Mouse (Mus musculus) left cerebral cortex, postnatal 25 days (tissue): ENCODE data around the gene Hist1h3g. TPM values are rescaled to one million over a fixed set of nuclear protein-coding genes. Genes with fewer than 3 reads are reported as not detected.
"Not testable (repeated sequence)": the region's sequence is repeated elsewhere in the genome, so short reads cannot be mapped to it uniquely, and the experiment has no call there.

Experiments used
- DNase-seq, 2 experiments: peaks; one replicate each; pipeline ENCODE4 v3.0.0; 2022; ENCODE audit warnings: low spot score in 2 of 2, mixed read lengths in 1 of 2
- intact Hi-C: fragments of 180-260 bp; cut with DNase I; formaldehyde crosslinking; loops from one replicate; pipeline ENCODE4 v1.15.1; 2025
- total RNA-seq, 2 experiments: library from RNA; stranded (reverse); gene quantifications; 2 replicates each; pipeline ENCODE4 v1.2.3; 2021

Hist1h3g gene
- total RNA-seq, 2 experiments from 2014 or later = 3.1 to 4.6 TPM

DNA sequence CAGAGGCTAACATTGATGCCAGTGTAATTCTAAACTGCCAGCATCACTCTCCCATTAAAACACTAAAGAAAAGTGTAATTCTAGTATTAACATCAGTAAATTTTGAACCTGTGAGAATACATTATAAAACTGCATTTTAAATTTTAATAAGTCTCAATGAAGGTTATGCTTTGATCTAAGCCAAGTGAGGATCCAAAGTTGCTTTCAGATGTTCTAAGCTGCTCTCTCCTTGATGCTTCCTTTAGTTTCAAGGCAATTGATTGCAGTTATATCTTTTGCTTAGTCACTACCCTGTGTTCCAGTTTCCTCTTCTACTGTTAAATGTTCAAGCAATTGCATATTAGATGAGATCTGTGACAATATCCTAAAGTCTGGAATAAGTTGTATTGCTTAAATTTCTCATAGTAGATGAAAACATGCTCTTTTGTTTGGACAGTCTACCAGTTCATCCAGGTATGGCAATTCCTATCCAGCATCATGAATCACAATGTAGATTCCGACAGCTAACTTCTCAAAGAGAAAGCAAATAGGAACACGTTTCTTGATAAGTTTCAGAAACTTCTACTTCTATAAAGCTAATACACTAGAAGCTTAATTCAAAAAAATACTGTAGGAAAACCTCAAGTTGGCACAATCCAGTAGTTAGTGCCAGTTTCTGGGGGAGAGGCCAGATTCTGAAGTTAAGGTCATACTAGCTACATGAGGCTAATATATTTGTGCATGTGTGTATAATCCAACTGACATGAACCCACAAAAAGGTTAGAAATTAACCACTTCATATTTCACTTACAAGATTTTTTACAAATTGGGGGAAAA lies 37.2 kb downstream of the Hist1h3g start:
- DNase-seq = no peak
- intact Hi-C loops = no loop called here

DNA sequence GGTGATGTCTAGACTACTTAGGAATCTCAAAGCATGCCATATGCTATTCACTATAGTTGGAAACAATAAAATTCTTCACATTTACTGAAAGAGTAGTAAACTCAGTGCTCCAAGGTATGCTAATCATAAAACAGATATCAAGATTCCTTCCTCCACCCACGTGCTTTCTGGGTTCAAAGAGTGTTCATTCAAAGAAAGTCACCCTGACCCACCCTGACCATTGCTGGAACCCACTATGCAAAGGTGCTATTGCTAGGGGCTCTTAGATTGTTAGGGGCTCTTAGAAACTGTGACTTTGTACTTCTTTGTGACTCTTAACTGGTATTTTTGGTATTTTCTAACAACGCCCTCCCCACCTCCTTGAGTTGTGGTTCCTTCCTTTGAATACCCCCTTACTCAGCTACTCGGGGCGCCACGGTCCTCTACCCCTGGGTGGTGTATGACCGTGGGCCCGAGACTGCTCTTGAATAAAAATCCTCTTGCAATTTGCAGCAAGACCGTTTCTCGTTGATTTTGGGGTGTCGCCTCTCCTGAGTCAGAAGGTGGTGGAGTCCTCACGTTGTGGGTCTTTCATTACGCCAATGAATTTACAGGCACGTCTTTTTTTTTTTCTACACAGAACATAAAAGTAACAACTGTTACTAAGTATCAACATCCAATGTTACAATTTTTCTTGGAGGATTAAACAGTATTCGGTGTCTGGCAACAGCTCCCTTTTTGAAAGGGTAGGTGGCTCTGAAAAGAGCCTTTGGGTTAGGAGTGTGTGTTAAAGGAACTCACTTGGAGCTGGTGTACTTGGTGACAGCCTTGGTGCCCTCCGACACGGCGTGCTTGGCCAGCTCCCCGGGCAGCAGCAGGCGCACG lies 38.0 kb downstream of the Hist1h3g start:
- intact Hi-C loops = not testable (repeated sequence)

DNA sequence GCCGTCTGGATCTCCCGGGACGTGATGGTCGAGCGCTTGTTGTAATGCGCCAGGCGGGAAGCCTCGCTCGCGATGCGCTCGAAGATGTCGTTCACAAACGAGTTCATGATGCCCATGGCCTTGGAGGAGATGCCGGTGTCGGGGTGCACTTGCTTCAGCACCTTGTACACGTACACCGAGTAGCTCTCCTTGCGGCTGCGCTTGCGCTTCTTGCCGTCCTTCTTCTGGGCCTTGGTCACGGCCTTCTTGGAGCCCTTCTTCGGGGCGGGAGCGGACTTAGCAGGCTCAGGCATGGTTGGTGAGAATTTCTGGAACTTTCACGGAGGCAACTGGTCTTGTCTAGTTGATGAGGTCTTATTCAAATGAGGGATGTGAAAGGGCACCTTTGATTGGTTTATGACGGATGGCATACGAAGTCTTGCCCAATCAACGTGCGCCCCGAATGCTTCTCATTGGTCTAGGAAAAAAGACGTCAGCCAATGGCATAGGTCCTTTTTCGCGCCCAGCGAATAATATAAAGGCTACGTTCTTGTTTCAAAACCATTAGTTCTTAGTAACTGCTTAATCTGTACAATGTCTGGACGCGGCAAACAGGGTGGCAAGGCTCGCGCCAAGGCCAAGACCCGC lies 38.8 kb downstream of the Hist1h3g start, which contains the start of the genes Hist1h2bf and Hist1h2ad:
Hist1h2bf (minus strand) TSS at position 299 of the 627 bp plus-strand sequence.
Hist1h2ad (plus strand) TSS at position 484 of the 627 bp plus-strand sequence.
- DNase-seq = peak; percentile 95 to 99
- intact Hi-C loops = loop anchor here (2.0 kb wide), 1 partner anchor 1857 kb away; the partner anchor contains the start of genes Hist1h2ai, Hist1h2bl and Hist1h3h

More for the DNA sequence above, 38.0 kb downstream of the Hist1h3g start:
- DNase-seq = not testable (repeated sequence)

DNA sequence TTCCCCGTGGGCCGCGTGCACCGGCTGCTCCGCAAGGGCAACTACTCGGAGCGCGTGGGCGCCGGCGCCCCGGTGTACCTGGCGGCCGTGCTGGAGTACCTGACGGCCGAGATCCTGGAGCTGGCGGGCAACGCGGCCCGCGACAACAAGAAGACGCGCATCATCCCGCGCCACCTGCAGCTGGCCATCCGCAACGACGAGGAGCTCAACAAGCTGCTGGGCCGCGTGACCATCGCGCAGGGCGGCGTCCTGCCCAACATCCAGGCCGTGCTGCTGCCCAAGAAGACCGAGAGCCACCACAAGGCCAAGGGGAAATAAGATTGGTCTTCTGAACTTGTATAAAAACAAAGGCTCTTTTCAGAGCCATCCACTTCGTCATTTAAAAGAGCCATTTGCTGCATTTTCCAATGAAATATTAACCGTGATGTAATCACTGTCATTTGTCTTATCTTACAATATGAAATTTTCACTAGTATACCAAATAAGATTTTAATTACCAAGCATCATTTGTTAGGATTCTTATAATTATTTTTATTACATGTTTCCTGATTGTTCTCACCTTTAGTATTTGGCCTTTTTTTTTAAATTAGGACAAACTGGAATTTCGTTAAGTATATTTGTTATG lies 39.4 kb downstream of the Hist1h3g start:
- intact Hi-C loops = loop anchor here (2.0 to 5.0 kb wide), 2 partner anchors 183 to 1858 kb away; partner anchors contain the start of genes Hist1h2ai, Hist1h2bl, Hist1h3h and Hist1h4b
- DNase-seq = not testable (repeated sequence)

DNA sequence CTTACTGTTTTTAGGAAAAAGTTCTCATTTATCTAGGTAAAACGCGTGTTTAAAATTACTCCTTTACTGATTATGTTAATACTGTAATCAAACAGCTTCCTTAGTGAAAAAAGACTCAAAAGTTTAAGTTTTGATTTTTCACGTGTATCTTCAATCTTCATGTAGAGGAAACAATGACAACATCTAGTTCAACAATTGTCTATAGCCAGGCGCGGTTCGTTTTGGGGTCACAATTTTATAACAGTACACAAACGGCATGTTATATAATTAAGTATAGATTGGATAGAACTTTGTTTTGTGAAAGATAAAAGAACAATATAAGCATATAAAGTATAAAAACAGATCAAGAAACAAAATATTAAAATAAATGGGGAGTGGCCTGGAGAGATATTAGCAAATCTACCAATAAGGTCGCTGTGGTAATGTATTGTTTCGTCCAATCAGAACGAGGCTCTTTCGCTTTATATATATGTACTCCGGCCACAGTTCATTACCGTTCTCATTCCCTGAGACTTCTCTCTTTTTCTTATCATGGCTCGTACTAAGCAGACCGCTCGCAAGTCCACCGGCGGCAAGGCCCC lies 40.1 kb downstream of the Hist1h3g start, which contains the start of gene Hist1h3d:
Hist1h3d (plus strand) TSS at position 493 of the 581 bp plus-strand sequence.
- peak; percentile 75 to 88 for DNase-seq
- intact Hi-C loops = loop anchor here (2.0 to 5.0 kb wide), 2 partner anchors 182 to 1859 kb away; partner anchors contain the start of genes Hist1h2ai, Hist1h2bl, Hist1h3h and Hist1h4b

DNA sequence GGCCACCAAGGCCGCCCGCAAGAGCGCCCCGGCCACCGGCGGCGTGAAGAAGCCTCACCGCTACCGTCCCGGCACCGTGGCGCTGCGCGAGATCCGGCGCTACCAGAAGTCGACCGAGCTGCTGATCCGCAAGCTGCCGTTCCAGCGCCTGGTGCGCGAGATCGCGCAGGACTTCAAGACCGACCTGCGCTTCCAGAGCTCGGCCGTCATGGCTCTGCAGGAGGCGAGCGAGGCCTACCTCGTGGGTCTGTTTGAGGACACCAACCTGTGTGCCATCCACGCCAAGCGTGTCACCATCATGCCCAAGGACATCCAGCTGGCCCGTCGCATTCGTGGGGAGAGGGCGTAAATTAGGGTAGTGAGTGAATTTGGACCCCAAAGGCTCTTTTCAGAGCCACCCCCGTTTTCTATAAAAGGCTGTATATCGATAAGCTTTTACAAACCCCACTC lies 40.7 kb downstream of the Hist1h3g start:
- DNase-seq = not testable (repeated sequence)
- intact Hi-C loops = loop anchor here (2.0 to 5.0 kb wide), 2 partner anchors 181 to 1859 kb away; partner anchors contain the start of genes Hist1h2ai, Hist1h2bl, Hist1h3h and Hist1h4b

DNA sequence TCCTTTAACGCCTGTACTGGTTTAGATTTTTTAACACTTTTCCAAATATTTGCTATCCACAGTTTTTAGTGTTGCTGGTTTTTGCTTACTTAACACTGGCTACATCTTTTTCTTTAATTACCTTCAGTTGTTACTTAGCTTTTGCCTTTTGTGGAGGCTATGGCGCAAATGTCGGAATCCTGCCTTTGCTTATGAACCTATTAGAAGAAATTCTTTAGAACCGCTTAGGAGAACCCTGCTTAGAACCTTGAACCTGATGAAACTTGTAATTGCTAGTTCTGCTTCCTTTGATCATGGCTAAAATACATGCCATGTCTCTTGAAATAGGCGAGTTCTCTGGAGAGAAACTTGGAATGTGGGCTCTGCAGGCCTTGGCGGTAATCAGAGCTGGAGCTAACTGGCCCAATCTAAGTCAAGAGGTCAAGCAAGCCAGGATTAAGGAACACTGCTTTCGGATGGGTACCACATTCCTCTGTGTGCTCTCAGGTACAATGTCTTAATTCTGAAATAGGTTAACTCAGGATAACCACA lies 41.2 kb downstream of the Hist1h3g start:
- no peak for DNase-seq
- intact Hi-C loops = loop anchor here (5.0 kb wide), 1 partner anchor 181 kb away; the partner anchor contains the start of gene Hist1h4b

DNA sequence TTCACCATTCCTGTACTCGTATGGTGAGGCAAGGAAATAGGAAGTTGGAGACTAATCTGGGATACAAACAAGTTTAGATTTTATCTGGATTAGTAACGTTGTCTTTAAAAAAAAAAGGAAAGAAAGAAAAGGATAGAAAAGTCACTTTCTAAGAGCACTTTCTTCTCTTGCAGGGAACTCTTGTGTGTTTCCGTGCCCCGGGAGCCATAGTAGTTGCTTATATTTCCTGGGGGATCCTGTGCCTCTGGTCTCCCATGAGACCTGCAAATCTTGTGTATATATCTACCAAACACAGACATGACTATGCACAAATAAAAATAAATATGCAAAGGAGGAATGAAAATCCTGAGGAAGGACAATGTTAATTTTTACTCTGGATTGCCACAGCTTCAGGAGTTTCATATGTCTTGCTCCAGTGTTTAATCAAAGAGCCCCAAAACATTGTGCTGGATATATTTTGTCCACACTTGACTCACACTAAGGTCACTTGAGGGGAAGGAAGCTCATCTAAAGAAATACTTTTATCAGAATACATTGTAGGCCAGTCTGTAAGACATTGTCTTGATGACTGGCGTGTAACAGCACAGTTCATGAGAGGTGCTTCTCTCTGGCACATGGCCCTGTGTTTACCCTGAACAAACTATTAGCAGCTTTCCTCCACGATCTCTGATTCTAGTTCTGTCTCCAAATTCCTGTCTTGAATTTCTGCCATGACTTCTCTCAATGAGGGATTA lies 41.9 kb downstream of the Hist1h3g start:
- intact Hi-C loops = loop anchor here (5.0 kb wide), 1 partner anchor 180 kb away; the partner anchor contains the start of gene Hist1h4b
- DNase-seq = no peak

DNA sequence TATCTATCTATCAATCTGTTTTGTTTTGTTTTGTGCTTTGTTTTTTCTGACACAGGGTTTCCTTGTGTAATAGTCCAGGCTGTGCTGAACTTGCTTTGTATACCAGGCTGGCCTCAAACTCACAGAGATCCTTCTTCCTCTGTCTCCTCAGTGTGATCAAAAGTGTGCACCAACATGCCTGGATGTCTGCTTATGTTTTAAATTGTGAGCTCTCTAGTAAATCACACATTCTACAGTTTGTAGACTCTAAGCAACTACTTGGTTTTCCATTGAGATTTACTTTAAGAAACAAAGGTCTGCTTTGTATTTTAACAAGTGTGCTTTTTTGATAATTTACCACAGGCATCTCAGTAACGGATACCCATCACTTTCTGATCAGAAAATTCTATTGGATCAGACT lies 42.6 kb downstream of the Hist1h3g start:
- intact Hi-C loops = loop anchor here (5.0 kb wide), 1 partner anchor 179 kb away; the partner anchor contains the start of gene Hist1h4b
- DNase-seq = no peak

DNA sequence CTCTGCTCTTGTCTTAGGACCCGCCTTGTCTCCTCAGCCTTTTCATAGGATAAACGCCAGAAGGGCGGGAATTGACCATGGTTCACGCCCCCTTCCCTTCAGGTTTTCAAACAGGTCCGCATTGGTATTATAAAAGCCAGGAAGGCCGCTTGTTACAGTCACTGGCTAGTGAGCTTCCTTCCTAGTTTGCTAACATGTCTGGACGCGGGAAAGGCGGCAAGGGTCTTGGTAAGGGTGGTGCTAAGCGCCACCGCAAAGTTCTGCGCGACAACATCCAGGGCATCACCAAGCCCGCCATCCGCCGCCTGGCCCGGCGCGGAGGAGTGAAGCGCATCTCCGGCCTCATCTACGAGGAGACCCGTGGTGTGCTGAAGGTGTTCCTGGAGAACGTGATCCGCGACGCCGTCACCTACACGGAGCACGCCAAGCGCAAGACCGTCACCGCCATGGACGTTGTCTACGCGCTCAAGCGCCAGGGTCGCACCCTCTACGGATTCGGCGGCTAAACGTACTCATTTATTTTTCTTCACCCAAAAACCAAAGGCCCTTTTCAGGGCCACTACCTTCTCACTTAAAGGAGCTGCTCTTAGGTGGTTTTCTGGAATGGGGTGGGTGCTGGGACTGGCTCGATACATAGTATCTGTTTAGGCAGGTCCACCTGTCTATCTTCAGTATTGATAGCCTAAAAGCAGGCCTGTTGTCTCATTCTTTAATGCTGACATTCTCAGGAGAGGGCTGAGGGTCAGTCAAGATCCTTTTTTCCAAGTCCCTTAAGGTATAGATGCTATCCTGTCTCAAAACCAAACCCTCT lies 46.4 kb downstream of the Hist1h3g start, which contains the start of gene Hist1h4d:
Hist1h4d (plus strand) TSS at position 191 of the 811 bp plus-strand sequence.
- peak; percentile 98 to 99 for DNase-seq
- intact Hi-C loops = loop anchor here (5.0 to 10.0 kb wide), 3 partner anchors 161 to 1827 kb away; partner anchors contain the start of genes Hist1h1b, Hist1h2ak, Hist1h2an and Hist1h2bn

DNA sequence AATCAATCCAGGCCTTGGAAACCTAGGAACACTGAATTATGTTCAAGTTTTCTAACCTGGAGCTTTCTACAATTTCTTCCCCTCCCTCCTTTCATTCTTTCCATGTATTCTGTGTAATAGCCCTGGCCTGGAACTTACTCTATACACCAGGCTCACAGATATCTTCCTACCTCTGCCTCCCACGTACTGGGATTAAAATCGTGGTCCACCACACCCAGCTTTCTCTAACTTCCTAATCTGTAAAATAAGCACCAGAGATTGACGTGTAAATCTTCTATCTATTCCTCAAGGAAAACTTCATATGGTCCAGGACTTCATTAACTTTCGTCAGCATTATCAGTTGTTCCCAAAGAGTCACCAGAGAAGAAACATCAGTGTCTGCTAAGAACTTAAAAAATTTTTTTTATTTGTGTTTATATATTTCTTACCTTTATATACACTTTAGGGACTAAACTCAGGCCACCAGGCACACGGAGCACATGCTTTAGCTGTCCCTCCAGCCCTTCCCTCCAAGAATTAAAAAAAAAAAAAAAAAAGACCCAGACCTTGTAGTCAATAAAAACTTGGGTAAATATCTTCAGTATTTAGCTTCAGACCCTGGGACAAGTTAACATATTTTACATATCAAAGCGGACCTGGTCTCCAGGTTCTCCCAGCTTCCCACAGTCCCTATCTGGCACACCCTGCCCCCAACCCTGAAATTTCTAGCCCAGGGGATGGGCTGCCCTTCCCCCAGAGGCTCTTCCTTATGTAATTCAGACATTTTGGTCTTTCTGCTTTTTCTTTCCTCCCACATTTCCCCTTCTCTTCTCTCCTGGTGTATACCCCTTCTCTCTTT lies 47.2 kb downstream of the Hist1h3g start:
- no peak for DNase-seq
- intact Hi-C loops = loop anchor here (5.0 to 10.0 kb wide), 3 partner anchors 160 to 1828 kb away; partner anchors contain the start of genes Hist1h1b, Hist1h2ak, Hist1h2an and Hist1h2bn

DNA sequence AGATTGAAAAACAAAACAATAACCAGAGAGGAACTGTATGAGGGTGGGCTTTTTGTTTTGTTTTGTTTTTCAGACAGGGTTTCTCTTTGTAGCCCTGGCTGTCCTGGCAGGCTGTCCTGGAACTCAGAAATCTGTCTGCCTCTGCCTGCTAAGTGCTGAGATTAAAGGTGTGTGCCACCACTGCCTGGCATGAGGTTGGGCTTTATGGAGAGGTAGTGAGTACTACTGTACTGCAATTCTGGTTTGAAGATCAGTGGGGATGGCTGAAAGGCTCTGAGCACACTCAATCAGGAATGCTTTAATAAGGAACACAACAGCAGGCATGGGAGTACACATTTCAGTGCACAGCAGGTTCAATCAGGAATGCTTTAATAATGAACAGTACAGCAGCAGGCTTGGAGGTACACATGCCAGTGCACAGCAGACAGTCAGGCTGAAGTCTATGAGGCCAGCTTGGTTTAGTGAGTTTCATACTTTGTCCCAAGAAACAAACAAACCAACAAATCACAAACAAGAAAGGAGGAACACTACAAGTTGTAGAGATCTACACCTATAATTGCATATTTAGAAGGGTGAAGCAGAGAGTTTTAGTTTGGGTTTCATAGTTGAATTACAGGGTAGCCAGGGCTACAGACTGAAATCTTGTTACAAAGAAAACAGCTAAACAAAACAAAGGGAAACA lies 48.3 kb downstream of the Hist1h3g start:
- no peak for DNase-seq
- intact Hi-C loops = loop anchor here (5.0 to 10.0 kb wide), 3 partner anchors 159 to 1829 kb away; partner anchors contain the start of genes Hist1h1b, Hist1h2ak, Hist1h2an and Hist1h2bn

DNA sequence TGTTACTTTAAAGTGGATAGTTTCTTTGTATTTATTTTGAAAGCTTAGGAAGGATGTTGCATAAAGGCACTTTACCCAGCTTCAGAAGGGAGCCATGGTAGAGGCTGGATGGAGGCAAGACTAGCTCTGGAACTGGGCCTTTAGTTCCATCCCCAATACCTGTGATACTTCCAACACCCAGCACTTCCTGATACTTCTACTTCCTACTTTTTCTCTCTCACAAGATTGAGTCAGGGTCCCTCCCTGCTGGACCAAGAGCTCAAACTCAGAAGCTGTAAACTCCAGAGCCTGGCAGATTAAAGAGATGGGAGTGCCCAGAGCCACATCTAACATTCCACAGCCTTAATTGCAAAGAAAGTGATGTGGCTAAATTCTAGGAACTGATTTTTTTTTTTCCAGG lies 49.1 kb downstream of the Hist1h3g start:
- intact Hi-C loops = loop anchor here (5.0 to 10.0 kb wide), 3 partner anchors 158 to 1830 kb away; partner anchors contain the start of genes Hist1h1b, Hist1h2ak, Hist1h2an and Hist1h2bn
- DNase-seq = no peak

DNA sequence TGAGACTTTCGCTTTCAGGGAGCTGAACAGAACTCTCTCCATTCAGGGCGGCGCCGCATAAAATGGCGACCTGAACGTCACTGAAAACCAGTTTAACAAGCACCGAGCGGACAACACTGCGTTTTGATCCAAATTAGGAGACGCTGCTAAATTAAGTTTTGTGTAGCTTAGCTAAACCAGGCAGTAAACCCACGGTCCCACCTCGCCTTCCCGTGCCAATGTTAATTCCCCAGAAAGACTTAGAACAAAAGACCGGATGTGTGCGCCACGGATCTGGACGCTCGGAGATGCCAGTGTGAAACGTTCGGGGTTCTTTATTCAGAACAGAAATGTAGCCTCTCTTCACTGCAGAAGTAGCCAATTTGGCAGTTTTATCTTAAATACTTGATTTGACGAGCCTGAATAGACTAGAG lies 49.8 kb downstream of the Hist1h3g start:
- DNase-seq = peak; percentile 77 to 81
- intact Hi-C loops = loop anchor here (5.0 to 10.0 kb wide), 3 partner anchors 97 to 1830 kb away; partner anchors contain the start of genes Hist1h1b, Hist1h2ac, Hist1h2ak and Hist1h2an
